Mouse (Mus musculus) adrenal gland, postnatal 4 days (tissue): ENCODE results near the gene Oas1c. TPM values are rescaled to one million over a fixed set of nuclear protein-coding genes. Genes with fewer than 3 reads are reported as not detected.
A peak's percentile ranks its signal among the peaks of the same experiment; 100 is the strongest.
"Not testable (repeated sequence)": the region's sequence is repeated elsewhere in the genome, so short reads cannot be mapped to it uniquely, and the experiment has no call there.

ENCODE experiments used
- DNase-seq, 2 experiments: peaks; one replicate each; pipeline ENCODE4 v3.0.0; 2021 to 2022; ENCODE audit warnings: low spot score in 2 of 2, mixed read lengths in 2 of 2
- long read RNA-seq, 2 experiments: library from polyadenylated mRNA; stranded (forward); transcript quantifications; one replicate each; pipeline ENCODE4 v2.0.0; 2021
- total RNA-seq, 2 experiments: library from RNA; stranded (reverse); gene quantifications; 2 replicates each; pipeline ENCODE4 v1.2.3; 2021

The Oas1c gene
- 1 to 10 TPM; 2.3 to 4.1 TPM for total RNA-seq
- long read RNA-seq, experiment 1: 0 reads
- long read RNA-seq, experiment 2, partial matches to known transcripts: 2 of 2 reads
- long read RNA-seq, experiment 2, other reads (novel, unspliced or antisense): 0 of 2 reads

- peak; percentile 53 to 74 for DNase-seq
Measured at GRCm38 (mm10) chr5:120811951-120812819, at the start of gene Oas1c. TSS of gene Oas1c (minus strand) at chr5:120812514.

GRCm38 (mm10) chr5:120861121-120861520 is 48.8 kb upstream of the Oas1c start, which contains the start of gene Oas1h:
TSS of gene Oas1h (plus strand) at chr5:120861421.
- DNase-seq: no peak

- no peak for DNase-seq
Measured at GRCm38 (mm10) chr5:120859241-120859640, 46.9 kb upstream of the Oas1c start.

GRCm38 (mm10) chr5:120849601-120850136 is 37.4 kb upstream of the Oas1c start:
- peak in 1 of 2 experiments; percentile 8 for DNase-seq

- no peak for DNase-seq
Measured at GRCm38 (mm10) chr5:120847067-120847466, 34.8 kb upstream of the Oas1c start, which contains the start of gene Oas1f. TSS of gene Oas1f (plus strand) at chr5:120847367.

GRCm38 (mm10) chr5:120844713-120845112 is 32.4 kb upstream of the Oas1c start:
- DNase-seq: no peak

- DNase-seq: no peak
Measured at GRCm38 (mm10) chr5:120836731-120837585, 24.6 kb upstream of the Oas1c start.

GRCm38 (mm10) chr5:120833335-120834280 is 21.3 kb upstream of the Oas1c start:
- DNase-seq: no peak

- DNase-seq: no peak
Measured at GRCm38 (mm10) chr5:120831031-120831430, 18.7 kb upstream of the Oas1c start.

- no peak for DNase-seq
Measured at GRCm38 (mm10) chr5:120818999-120819398, 6.7 kb upstream of the Oas1c start.

- DNase-seq: no peak
Measured at GRCm38 (mm10) chr5:120815949-120816348, 3.6 kb upstream of the Oas1c start.

- DNase-seq: no peak
Measured at GRCm38 (mm10) chr5:120813023-120813422, 709 bp upstream of the Oas1c start.

GRCm38 (mm10) chr5:120809171-120809570 is 3.1 kb downstream of the Oas1c start:
- DNase-seq: no peak

GRCm38 (mm10) chr5:120806458-120806857 is 5.9 kb downstream of the Oas1c start:
- no peak for DNase-seq

GRCm38 (mm10) chr5:120803596-120803995 is 8.7 kb downstream of the Oas1c start:
- DNase-seq: no peak

GRCm38 (mm10) chr5:120798943-120799342 is 13.4 kb downstream of the Oas1c start:
- not testable (repeated sequence) for DNase-seq

- DNase-seq: not testable (repeated sequence)
Measured at GRCm38 (mm10) chr5:120798147-120798546, 14.2 kb downstream of the Oas1c start.

- DNase-seq: not testable (repeated sequence)
Measured at GRCm38 (mm10) chr5:120795480-120796034, 16.8 kb downstream of the Oas1c start, which contains the start of gene Oas1e. TSS of gene Oas1e (minus strand) at chr5:120795530.

- DNase-seq: peak in 1 of 2 experiments; percentile 14
Measured at GRCm38 (mm10) chr5:120793043-120793442, 19.3 kb downstream of the Oas1c start.

GRCm38 (mm10) chr5:120787042-120787441 is 25.3 kb downstream of the Oas1c start:
- DNase-seq: no peak
